Mouse (Mus musculus): ENCODE measurements around the gene Dmxl2.

Dmxl2 gene

DNA sequence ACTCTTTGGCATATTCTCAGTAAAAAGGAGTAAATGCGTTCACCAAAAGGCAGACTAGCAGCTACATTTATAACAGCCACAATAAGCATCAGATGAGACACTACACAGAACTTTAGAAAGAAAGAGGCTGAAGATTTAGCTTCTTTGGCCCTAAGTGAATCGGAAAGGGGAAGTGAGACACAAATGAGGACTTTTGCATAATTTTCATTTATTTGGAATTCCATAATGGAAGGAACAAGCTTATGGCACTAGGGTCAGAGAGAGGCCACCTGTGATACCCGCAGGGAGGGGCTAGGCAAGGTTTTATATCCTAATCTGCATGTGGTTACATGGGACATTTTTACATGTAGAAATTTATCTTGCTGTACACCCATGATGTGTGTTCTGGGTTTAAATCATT is 36.1 kb upstream of the Dmxl2 start:
- H3K4me3 ChIP-seq (replicated peaks; ENCODE audit: low read length) = no peak overlapping the region
- H3K9me3 ChIP-seq (ENCODE audit: low read length) = no peaks in the 10 kb centered on the region
- no peak for TF ChIP-seq POU5F1 (IDR thresholded peaks at IDR 0.05; ENCODE audit: borderline replicate concordance, low read length)
- TF ChIP-seq NANOG (IDR thresholded peaks at IDR 0.05; ENCODE audit: borderline replicate concordance, low read length) = no peak
- no peak for TF ChIP-seq CTCF (conservative IDR thresholded peaks at IDR 0.05; ENCODE audit: low read length)

DNA sequence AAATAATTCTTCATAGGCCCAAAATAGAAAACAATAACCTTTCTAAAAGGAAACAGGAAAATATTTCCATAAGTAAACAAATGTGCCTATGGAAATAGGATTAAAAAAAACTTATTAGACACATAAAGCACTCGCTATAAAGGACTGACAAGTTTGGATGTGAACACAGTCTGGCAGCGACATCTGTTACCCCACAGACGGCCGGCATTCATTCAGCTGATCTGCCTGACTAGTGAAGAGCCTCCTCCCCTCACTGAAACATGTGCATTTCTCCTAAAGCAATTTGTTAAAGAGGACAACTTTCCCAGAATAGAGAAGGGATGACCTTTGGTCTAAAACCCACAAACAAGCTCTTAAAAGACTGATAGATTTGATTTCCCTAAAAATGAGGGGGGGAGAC is 35.6 kb upstream of the Dmxl2 start:
- TF ChIP-seq POU5F1 (IDR thresholded peaks at IDR 0.05; ENCODE audit: borderline replicate concordance, low read length) (no peak), NANOG (IDR thresholded peaks at IDR 0.05; ENCODE audit: borderline replicate concordance, low read length) (no peak), CTCF (conservative IDR thresholded peaks at IDR 0.05; ENCODE audit: low read length) (no peak)
- Histone ChIP-seq H3K36me3 (ENCODE audit: insufficient read depth, low read length) (no peaks in the 10 kb centered on the region), H3K9me3 (ENCODE audit: low read length) (no peaks in the 10 kb centered on the region), H3K4me3 (replicated peaks; ENCODE audit: low read length) (no peak overlapping the region), H3K27me3 (ENCODE audit: insufficient read depth, low read length) (peaks cover 38% of the 10 kb centered on the region), H3K4me1 (replicated peaks; ENCODE audit: low read depth, low read length) (peaks cover 4% of the 10 kb centered on the region; the same call in 1 of the 2 replicates)

More for the DNA sequence above, 36.1 kb upstream of the Dmxl2 start:
- Histone ChIP-seq H3K4me1 (replicated peaks; ENCODE audit: low read depth, low read length) (peaks cover 4% of the 10 kb centered on the region; the same call in 1 of the 2 replicates), H3K36me3 (ENCODE audit: insufficient read depth, low read length) (no peaks in the 10 kb centered on the region), H3K27me3 (ENCODE audit: insufficient read depth, low read length) (peaks cover 41% of the 10 kb centered on the region)

DNA sequence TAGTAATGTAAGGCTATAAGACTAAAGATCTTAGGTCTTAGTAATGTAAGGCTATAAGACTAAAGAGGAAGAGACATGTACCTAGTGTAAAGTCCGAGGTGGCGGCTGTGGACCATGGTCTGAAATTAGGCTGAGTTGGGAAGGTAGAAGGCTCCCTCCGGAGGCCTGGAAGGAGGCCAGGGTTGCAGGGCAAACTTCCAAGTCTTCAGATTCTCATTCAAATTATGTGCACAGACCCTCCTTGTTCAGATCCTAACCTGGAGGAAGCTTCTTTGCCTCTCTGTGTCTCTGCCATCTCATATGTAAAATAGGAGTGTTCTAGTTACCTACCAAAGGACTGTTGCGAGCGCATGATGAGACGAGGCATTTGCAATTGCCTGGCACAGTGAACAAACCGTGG is 34.8 kb upstream of the Dmxl2 start:
- no peak overlapping the region for H3K4me3 ChIP-seq (replicated peaks; ENCODE audit: low read length)
- TF ChIP-seq CTCF (conservative IDR thresholded peaks at IDR 0.05; ENCODE audit: low read length) (no peak), NANOG (IDR thresholded peaks at IDR 0.05; ENCODE audit: borderline replicate concordance, low read length) (no peak), POU5F1 (IDR thresholded peaks at IDR 0.05; ENCODE audit: borderline replicate concordance, low read length) (no peak)
- no peaks in the 10 kb centered on the region for H3K9me3 ChIP-seq (ENCODE audit: low read length)
- H3K27me3 ChIP-seq (ENCODE audit: insufficient read depth, low read length) = peaks cover 38% of the 10 kb centered on the region
- H3K4me1 ChIP-seq (replicated peaks; ENCODE audit: low read depth, low read length) = peaks cover 4% of the 10 kb centered on the region; the same call in 1 of the 2 replicates
- no peaks in the 10 kb centered on the region for H3K36me3 ChIP-seq (ENCODE audit: insufficient read depth, low read length)

DNA sequence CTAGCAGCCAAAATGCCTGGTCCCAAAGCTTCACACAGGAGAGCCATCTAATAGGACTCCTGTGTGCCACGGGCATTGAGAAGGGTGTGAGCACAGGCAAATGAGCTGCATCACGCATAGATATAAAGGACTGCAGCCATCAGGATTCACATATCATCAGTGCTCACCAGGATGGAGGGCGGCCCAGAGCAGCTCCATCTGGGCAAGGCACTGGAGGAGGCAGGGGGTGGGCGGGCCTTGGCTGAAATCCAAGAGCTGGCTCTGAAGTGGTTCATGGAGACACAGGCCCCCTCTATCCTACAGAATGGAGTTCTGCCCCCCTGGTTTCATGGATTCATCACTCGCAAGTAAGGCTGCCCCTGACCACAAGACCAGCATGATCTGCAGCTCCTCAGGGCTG is 32.5 kb upstream of the Dmxl2 start:
- Histone ChIP-seq H3K36me3 (ENCODE audit: insufficient read depth, low read length) (no peaks in the 10 kb centered on the region), H3K27me3 (ENCODE audit: insufficient read depth, low read length) (peaks cover 19% of the 10 kb centered on the region), H3K4me1 (replicated peaks; ENCODE audit: low read depth, low read length) (peaks cover 4% of the 10 kb centered on the region; the same call in 1 of the 2 replicates), H3K9me3 (ENCODE audit: low read length) (no peaks in the 10 kb centered on the region), H3K4me3 (replicated peaks; ENCODE audit: low read length) (no peak overlapping the region)
- TF ChIP-seq NANOG (IDR thresholded peaks at IDR 0.05; ENCODE audit: borderline replicate concordance, low read length) (no peak), CTCF (conservative IDR thresholded peaks at IDR 0.05; ENCODE audit: low read length) (no peak), POU5F1 (IDR thresholded peaks at IDR 0.05; ENCODE audit: borderline replicate concordance, low read length) (no peak)

DNA sequence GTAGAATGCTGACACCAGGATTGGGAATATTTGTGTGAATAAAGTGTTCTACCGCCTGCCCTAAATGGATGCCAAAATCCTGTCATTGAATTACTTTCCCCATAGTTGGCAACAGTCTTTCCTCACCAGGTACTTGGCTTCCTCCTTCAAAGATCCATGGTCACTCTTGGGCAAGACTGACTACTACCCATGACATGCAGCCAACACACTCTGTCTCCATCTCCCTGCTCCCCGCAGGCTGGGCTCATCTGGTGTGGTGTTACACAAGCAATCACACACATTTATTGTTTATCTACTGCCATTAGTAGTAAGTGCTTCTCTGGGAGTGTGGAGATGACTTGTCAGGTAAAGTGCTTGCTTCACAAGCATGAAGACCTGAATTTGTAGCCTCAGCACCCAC is 31.5 kb upstream of the Dmxl2 start:
- H3K4me1 ChIP-seq (replicated peaks; ENCODE audit: low read depth, low read length) = no peaks in the 10 kb centered on the region
- TF ChIP-seq POU5F1 (IDR thresholded peaks at IDR 0.05; ENCODE audit: borderline replicate concordance, low read length) (no peak), CTCF (conservative IDR thresholded peaks at IDR 0.05; ENCODE audit: low read length) (no peak), NANOG (IDR thresholded peaks at IDR 0.05; ENCODE audit: borderline replicate concordance, low read length) (no peak)

DNA sequence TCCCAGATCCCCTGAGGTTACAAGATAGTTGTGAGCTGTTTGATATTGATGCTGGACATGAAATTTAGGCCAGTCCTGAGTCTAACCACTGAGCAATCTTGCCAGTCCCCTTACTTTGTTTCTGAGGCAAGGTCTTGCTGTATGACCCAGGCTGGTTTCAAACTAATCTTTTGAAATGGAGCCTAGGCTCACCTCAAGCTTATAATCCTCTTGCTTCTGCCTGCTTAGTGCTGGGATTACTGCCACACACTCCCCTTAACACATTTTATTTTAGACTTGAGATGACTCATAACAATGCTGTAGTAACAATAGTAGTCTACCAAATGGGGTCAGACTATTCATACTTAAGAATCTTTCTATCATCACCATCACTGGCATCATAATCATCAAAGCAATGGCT is 30.0 kb upstream of the Dmxl2 start:
- no peaks in the 10 kb centered on the region for H3K36me3 ChIP-seq (ENCODE audit: insufficient read depth, low read length)
- no peak for TF ChIP-seq NANOG (IDR thresholded peaks at IDR 0.05; ENCODE audit: borderline replicate concordance, low read length)
- TF ChIP-seq CTCF (conservative IDR thresholded peaks at IDR 0.05; ENCODE audit: low read length) = no peak
- no peak for TF ChIP-seq POU5F1 (IDR thresholded peaks at IDR 0.05; ENCODE audit: borderline replicate concordance, low read length)
- H3K4me3 ChIP-seq (replicated peaks; ENCODE audit: low read length) = no peak overlapping the region
- H3K9me3 ChIP-seq (ENCODE audit: low read length) = no peaks in the 10 kb centered on the region
- peaks cover 19% of the 10 kb centered on the region for H3K27me3 ChIP-seq (ENCODE audit: insufficient read depth, low read length)
- no peaks in the 10 kb centered on the region for H3K4me1 ChIP-seq (replicated peaks; ENCODE audit: low read depth, low read length)

More for the DNA sequence above, 31.5 kb upstream of the Dmxl2 start:
- H3K9me3 ChIP-seq (ENCODE audit: low read length) = no peaks in the 10 kb centered on the region
- no peak overlapping the region for H3K4me3 ChIP-seq (replicated peaks; ENCODE audit: low read length)
- H3K27me3 ChIP-seq (ENCODE audit: insufficient read depth, low read length) = peaks cover 19% of the 10 kb centered on the region
- H3K36me3 ChIP-seq (ENCODE audit: insufficient read depth, low read length) = no peaks in the 10 kb centered on the region

DNA sequence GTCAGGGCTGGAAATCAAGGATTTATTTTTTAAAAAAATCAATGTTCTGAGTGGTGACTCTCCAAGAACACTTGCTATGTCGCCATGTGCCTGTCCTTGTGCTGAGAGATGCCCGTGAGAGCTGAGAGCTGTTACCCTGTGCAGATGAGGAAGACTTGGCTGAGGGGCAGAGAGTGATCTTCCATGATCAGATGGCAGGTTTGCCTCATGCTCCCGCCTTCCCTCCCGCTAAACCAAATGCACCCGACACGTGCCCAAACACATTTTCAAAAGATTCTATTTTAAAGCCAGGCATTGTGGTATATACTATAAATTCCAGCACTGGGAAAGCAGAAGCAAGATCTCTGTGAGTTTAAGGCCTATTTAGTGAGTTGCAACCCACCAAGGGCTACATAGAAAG is 29.4 kb upstream of the Dmxl2 start:
- Histone ChIP-seq H3K4me3 (replicated peaks; ENCODE audit: low read length) (no peak overlapping the region), H3K27me3 (ENCODE audit: insufficient read depth, low read length) (peaks cover 18% of the 10 kb centered on the region), H3K36me3 (ENCODE audit: insufficient read depth, low read length) (no peaks in the 10 kb centered on the region), H3K4me1 (replicated peaks; ENCODE audit: low read depth, low read length) (no peaks in the 10 kb centered on the region), H3K9me3 (ENCODE audit: low read length) (no peaks in the 10 kb centered on the region)
- no peak for TF ChIP-seq POU5F1 (IDR thresholded peaks at IDR 0.05; ENCODE audit: borderline replicate concordance, low read length)
- TF ChIP-seq NANOG (IDR thresholded peaks at IDR 0.05; ENCODE audit: borderline replicate concordance, low read length) = no peak
- TF ChIP-seq CTCF (conservative IDR thresholded peaks at IDR 0.05; ENCODE audit: low read length) = no peak

DNA sequence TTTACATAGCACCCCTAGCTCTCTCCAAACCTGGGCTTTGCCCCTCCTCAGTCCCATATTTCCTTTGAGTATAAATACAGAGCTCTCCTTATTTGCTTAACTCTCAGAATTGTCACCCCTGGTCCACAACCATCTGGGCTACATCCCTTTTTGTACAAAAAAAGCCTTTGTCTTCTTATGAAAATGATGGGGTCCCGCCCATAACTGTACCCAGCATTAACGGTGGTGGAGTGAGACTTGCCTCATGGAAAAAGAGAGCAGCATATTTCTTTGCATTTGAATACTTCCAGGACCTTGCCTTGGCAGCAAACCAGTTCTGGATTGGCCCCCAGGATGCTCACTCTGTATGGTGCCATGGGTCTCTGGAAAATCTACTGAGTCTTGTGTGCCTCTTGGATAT is 28.5 kb upstream of the Dmxl2 start:
- peaks cover 10% of the 10 kb centered on the region for H3K27me3 ChIP-seq (ENCODE audit: insufficient read depth, low read length)
- H3K4me3 ChIP-seq (replicated peaks; ENCODE audit: low read length) = no peak overlapping the region
- no peaks in the 10 kb centered on the region for H3K36me3 ChIP-seq (ENCODE audit: insufficient read depth, low read length)
- no peaks in the 10 kb centered on the region for H3K4me1 ChIP-seq (replicated peaks; ENCODE audit: low read depth, low read length)
- H3K9me3 ChIP-seq (ENCODE audit: low read length) = no peaks in the 10 kb centered on the region
- TF ChIP-seq NANOG (IDR thresholded peaks at IDR 0.05; ENCODE audit: borderline replicate concordance, low read length) = no peak
- TF ChIP-seq POU5F1 (IDR thresholded peaks at IDR 0.05; ENCODE audit: borderline replicate concordance, low read length) = no peak
- TF ChIP-seq CTCF (conservative IDR thresholded peaks at IDR 0.05; ENCODE audit: low read length) = no peak

DNA sequence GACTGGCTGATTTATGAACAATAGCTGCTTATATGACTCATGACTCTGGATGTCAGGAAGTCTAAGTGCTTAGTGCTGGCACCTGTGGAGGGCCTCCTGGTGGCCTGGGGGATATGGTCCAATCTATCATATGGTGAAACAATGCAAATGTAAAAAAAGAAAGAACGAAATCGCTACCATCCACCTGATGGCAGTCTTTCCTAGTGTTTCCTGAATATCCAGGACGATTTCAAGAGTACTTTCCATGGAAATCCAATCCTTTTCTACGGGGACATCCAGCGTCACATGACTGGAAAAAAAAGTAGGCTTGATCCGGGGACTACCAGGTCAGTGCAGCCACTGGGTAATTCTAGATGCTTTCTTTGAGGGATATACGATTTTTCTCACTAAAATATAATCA is 26.3 kb upstream of the Dmxl2 start:
- no peak overlapping the region for H3K4me3 ChIP-seq (replicated peaks; ENCODE audit: low read length)
- H3K4me1 ChIP-seq (replicated peaks; ENCODE audit: low read depth, low read length) = no peaks in the 10 kb centered on the region
- H3K36me3 ChIP-seq (ENCODE audit: insufficient read depth, low read length) = no peaks in the 10 kb centered on the region
- no peaks in the 10 kb centered on the region for H3K9me3 ChIP-seq (ENCODE audit: low read length)
- H3K27me3 ChIP-seq (ENCODE audit: insufficient read depth, low read length) = peaks cover 3% of the 10 kb centered on the region; the same call in 1 of the 2 replicates
- TF ChIP-seq POU5F1 (IDR thresholded peaks at IDR 0.05; ENCODE audit: borderline replicate concordance, low read length) (no peak), CTCF (conservative IDR thresholded peaks at IDR 0.05; ENCODE audit: low read length) (no peak), NANOG (IDR thresholded peaks at IDR 0.05; ENCODE audit: borderline replicate concordance, low read length) (no peak)

Data from E14TG2a.4 (cell line).